Mouse (Mus musculus): ENCODE results near the gene Thsd1.

The Thsd1 gene

GRCm38 (mm10) chr8:22227061-22227877, at the start of gene Thsd1:
Gene Thsd1 (plus strand): TSS chr8:22227313.
- in situ Hi-C loops (cut with MboI; ENCODE audit: low sequenced_read_pairs) = no loop called here

GRCm38 (mm10) chr8:22184884-22185283, 42.2 kb upstream of the Thsd1 start:
- in situ Hi-C loops (cut with MboI; ENCODE audit: low sequenced_read_pairs) = no loop called here

GRCm38 (mm10) chr8:22185431-22186397, 41.4 kb upstream of the Thsd1 start, which contains the start of gene Ckap2:
Gene Ckap2 (minus strand): TSS chr8:22185819.
- in situ Hi-C loops (cut with MboI; ENCODE audit: low sequenced_read_pairs) = no loop called here

GRCm38 (mm10) chr8:22192660-22193431, 34.3 kb upstream of the Thsd1 start, which contains the start of gene Vps36:
Gene Vps36 (plus strand): TSS chr8:22192809.
- in situ Hi-C loops (cut with MboI; ENCODE audit: low sequenced_read_pairs) = no loop called here

GRCm38 (mm10) chr8:22193432-22194010, 33.6 kb upstream of the Thsd1 start:
- in situ Hi-C loops (cut with MboI; ENCODE audit: low sequenced_read_pairs) = no loop called here

GRCm38 (mm10) chr8:22197914-22198313, 29.2 kb upstream of the Thsd1 start:
- in situ Hi-C loops (cut with MboI; ENCODE audit: low sequenced_read_pairs) = no loop called here

GRCm38 (mm10) chr8:22199481-22199880, 27.6 kb upstream of the Thsd1 start:
- in situ Hi-C loops (cut with MboI; ENCODE audit: low sequenced_read_pairs) = no loop called here

GRCm38 (mm10) chr8:22207535-22207934, 19.6 kb upstream of the Thsd1 start:
- in situ Hi-C loops (cut with MboI; ENCODE audit: low sequenced_read_pairs) = no loop called here

GRCm38 (mm10) chr8:22209012-22209411, 18.1 kb upstream of the Thsd1 start:
- in situ Hi-C loops (cut with MboI; ENCODE audit: low sequenced_read_pairs) = no loop called here

- in situ Hi-C loops (cut with MboI; ENCODE audit: low sequenced_read_pairs) = no loop called here
Measured at GRCm38 (mm10) chr8:22214826-22215225, 12.3 kb upstream of the Thsd1 start.

GRCm38 (mm10) chr8:22226361-22226760, 752 bp upstream of the Thsd1 start:
- in situ Hi-C loops (cut with MboI; ENCODE audit: low sequenced_read_pairs) = no loop called here

- in situ Hi-C loops (cut with MboI; ENCODE audit: low sequenced_read_pairs) = no loop called here
Measured at GRCm38 (mm10) chr8:22228621-22229020, 1.5 kb downstream of the Thsd1 start.

- in situ Hi-C loops (cut with MboI; ENCODE audit: low sequenced_read_pairs) = no loop called here
Measured at GRCm38 (mm10) chr8:22242986-22243385, 15.9 kb downstream of the Thsd1 start.

- in situ Hi-C loops (cut with MboI; ENCODE audit: low sequenced_read_pairs) = no loop called here
Measured at GRCm38 (mm10) chr8:22245663-22246062, 18.6 kb downstream of the Thsd1 start.

- in situ Hi-C loops (cut with MboI; ENCODE audit: low sequenced_read_pairs) = no loop called here
Measured at GRCm38 (mm10) chr8:22247956-22248355, 20.8 kb downstream of the Thsd1 start.

GRCm38 (mm10) chr8:22249080-22249479, 22.0 kb downstream of the Thsd1 start:
- in situ Hi-C loops (cut with MboI; ENCODE audit: low sequenced_read_pairs) = no loop called here

- in situ Hi-C loops (cut with MboI; ENCODE audit: low sequenced_read_pairs) = no loop called here
Measured at GRCm38 (mm10) chr8:22258946-22259450, 31.9 kb downstream of the Thsd1 start.

- in situ Hi-C loops (cut with MboI; ENCODE audit: low sequenced_read_pairs) = no loop called here
Measured at GRCm38 (mm10) chr8:22259531-22259930, 32.4 kb downstream of the Thsd1 start.

- in situ Hi-C loops (cut with MboI; ENCODE audit: low sequenced_read_pairs) = no loop called here
Measured at GRCm38 (mm10) chr8:22260091-22260722, 33.1 kb downstream of the Thsd1 start.

GRCm38 (mm10) chr8:22262267-22262666, 35.2 kb downstream of the Thsd1 start:
- in situ Hi-C loops (cut with MboI; ENCODE audit: low sequenced_read_pairs) = no loop called here

Data from CH12F3 (cell line).